Mouse (Mus musculus): ENCODE measurements around the gene Amigo3. TPM values are rescaled to one million over a fixed set of nuclear protein-coding genes. Genes with fewer than 3 reads are reported as not detected.
"Not testable (repeated sequence)": the region's sequence is repeated elsewhere in the genome, so short reads cannot be mapped to it uniquely, and the experiment has no call there.

The Amigo3 gene
- polyA plus RNA-seq (2015; fragmentation: Nextera tagmentation; extraction: Ambion mirVana) = 1.9 and 2.3 TPM in 2 replicates

DNA sequence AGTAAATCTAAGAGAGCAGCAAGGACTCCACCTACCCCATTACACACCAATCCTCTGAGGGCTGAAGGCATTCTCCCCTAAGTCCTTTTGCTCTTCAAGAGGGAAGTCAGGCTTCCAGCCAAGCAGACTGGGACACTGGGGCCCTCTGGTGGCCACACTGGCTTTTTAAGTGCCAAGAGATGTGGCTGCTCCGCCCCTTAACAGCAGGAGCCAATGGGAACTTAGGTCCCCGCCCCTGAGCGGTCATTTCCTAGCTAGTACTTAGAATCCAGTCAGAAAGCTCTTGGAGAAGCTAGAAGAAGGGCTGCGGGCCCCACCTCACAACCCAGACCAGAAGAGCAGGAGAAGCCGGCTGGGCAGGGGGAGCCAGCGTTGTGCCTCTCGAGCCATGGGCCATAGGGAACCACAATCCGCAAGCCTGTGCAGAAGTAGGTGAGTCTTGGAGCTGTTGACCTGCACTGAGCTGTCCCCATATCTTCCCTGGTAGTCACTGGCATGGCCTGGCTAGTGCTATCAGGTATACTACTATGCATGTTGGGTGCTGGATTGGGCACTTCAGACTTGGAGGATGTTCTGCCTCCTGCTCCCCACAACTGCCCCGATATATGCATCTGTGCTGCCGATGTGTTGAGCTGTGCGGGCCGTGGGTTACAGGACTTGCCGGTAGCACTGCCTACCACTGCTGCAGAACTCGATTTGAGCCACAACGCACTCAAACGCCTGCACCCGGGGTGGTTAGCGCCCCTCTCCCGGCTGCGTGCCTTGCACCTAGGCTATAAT lies at the start of gene Amigo3:
Amigo3 (plus strand) TSS at position 275 of the 780 bp plus-strand sequence.
- Histone ChIP-seq H3K4me3 (peak within 1 kb of the TSS; percentile 35), H3K27me3 (replicated peaks) (no peaks in the 10 kb centered on the region), H3K9ac (peak within 1 kb of the TSS; percentile 72), H3K36me3 (peaks cover 71% of the 10 kb centered on the region), H3K4me2 (peak within 1 kb of the TSS; percentile 63), H3K4me1 (peaks cover 34% of the 10 kb centered on the region), H3K27ac (replicated peaks) (peak within 1 kb of the TSS; percentile 53; the same call in 1 of the 2 replicates), H3K9me3 (no peaks in the 10 kb centered on the region)
- WGBS = 54% methylated on average over 20 of the region's 20 CpGs
- peak; percentile 10; the same call in 1 of the 2 replicates for ATAC-seq (ENCODE audit: extremely low read depth, insufficient number of reproducible peaks, low FRiP score, low TSS enrichment)

GRCm38 (mm10) chr9:108003531-108003890 lies 49.4 kb upstream of the Amigo3 start:
- ATAC-seq (ENCODE audit: extremely low read depth, insufficient number of reproducible peaks, low FRiP score, low TSS enrichment) = no peak
- Histone ChIP-seq H3K9ac (peak overlapping the region; percentile 99), H3K4me2 (peak overlapping the region; percentile 88), H3K4me1 (peaks cover 37% of the 10 kb centered on the region), H3K36me3 (no peaks in the 10 kb centered on the region), H3K4me3 (peak overlapping the region; percentile 99), H3K27ac (replicated peaks) (peak overlapping the region; percentile 97), H3K27me3 (replicated peaks) (no peaks in the 10 kb centered on the region), H3K9me3 (no peaks in the 10 kb centered on the region)
- 24% methylated on average over 8 of the region's 8 CpGs for WGBS

DNA sequence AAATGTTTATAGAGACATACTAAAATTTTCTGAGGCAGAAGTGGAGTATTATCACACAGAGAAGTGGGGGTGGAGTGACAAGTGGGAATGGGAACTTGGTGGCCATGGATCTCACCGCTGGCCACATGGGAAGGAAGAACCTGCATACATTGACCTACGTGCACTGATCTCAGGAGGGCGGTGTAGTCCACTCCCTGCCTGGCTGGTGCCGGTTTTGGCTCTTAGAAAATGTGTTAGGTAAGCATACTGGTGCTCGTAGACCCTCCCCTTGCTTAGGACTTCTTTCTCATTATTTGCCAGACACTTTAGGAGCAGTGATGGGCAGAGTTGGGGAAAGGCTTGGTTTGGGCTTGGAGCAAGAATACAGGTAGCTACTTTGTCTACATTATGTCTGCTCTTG lies 44.9 kb upstream of the Amigo3 start:
- Histone ChIP-seq H3K36me3 (peaks cover 12% of the 10 kb centered on the region), H3K27ac (replicated peaks) (no peak overlapping the region), H3K9me3 (no peaks in the 10 kb centered on the region), H3K4me2 (no peak overlapping the region), H3K4me3 (no peak overlapping the region), H3K27me3 (replicated peaks) (no peaks in the 10 kb centered on the region), H3K9ac (no peak overlapping the region), H3K4me1 (peaks cover 36% of the 10 kb centered on the region)
- 78% methylated on average over 5 of the region's 5 CpGs for WGBS
- ATAC-seq (ENCODE audit: extremely low read depth, insufficient number of reproducible peaks, low FRiP score, low TSS enrichment) = no peak

- Histone ChIP-seq H3K9me3 (no peaks in the 10 kb centered on the region), H3K4me3 (no peak overlapping the region), H3K36me3 (peaks cover 23% of the 10 kb centered on the region), H3K27me3 (replicated peaks) (no peaks in the 10 kb centered on the region), H3K27ac (replicated peaks) (no peak overlapping the region), H3K4me2 (no peak overlapping the region), H3K4me1 (peaks cover 19% of the 10 kb centered on the region), H3K9ac (no peak overlapping the region)
- no peak; the same call in 1 of the 2 replicates for ATAC-seq (ENCODE audit: extremely low read depth, insufficient number of reproducible peaks, low FRiP score, low TSS enrichment)
Observed at GRCm38 (mm10) chr9:108010385-108010784, 42.6 kb upstream of the Amigo3 start.

DNA sequence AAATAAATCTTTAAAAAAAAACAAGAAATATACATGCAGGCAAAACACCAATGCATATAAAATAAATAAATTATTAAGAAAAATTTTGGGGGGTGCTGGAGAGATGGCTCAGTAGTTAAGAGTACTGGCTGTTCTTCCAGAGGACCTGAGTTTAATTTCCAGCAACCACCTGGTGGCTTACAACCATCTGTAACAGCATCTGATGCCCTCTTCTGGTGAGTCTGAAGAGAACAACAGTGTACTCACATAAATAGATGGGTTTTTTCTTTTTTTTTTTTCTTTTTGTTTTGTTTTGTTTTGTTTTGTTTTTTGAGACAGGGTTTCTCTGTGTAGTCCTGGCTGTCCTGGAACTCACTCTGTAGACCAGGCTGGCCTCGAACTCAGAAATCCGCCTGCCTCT lies 39.4 kb upstream of the Amigo3 start:
- not testable (repeated sequence) for H3K27ac ChIP-seq (replicated peaks); H3K9me3 ChIP-seq; H3K27me3 ChIP-seq (replicated peaks); ATAC-seq (ENCODE audit: extremely low read depth, insufficient number of reproducible peaks, low FRiP score, low TSS enrichment); H3K9ac ChIP-seq; H3K4me3 ChIP-seq; H3K4me2 ChIP-seq; H3K4me1 ChIP-seq
- WGBS = 92% methylated on average over 2 of the region's 2 CpGs
- peaks cover 34% of the 10 kb centered on the region for H3K36me3 ChIP-seq

- Histone ChIP-seq H3K27me3 (replicated peaks) (no peaks in the 10 kb centered on the region), H3K36me3 (peaks cover 31% of the 10 kb centered on the region), H3K27ac (replicated peaks) (no peak overlapping the region), H3K4me2 (no peak overlapping the region), H3K9me3 (no peaks in the 10 kb centered on the region), H3K9ac (no peak overlapping the region), H3K4me3 (no peak overlapping the region), H3K4me1 (peaks cover 28% of the 10 kb centered on the region)
- ATAC-seq (ENCODE audit: extremely low read depth, insufficient number of reproducible peaks, low FRiP score, low TSS enrichment) = no peak
- WGBS = 74% methylated on average over 3 of the region's 3 CpGs
Observed at GRCm38 (mm10) chr9:108017127-108017526, 35.8 kb upstream of the Amigo3 start.

- WGBS = 83% methylated on average over 1 of the region's 1 CpGs
- H3K36me3 ChIP-seq = peaks cover 29% of the 10 kb centered on the region
- peak overlapping the region; percentile 71 for H3K27ac ChIP-seq (replicated peaks)
- ATAC-seq (ENCODE audit: extremely low read depth, insufficient number of reproducible peaks, low FRiP score, low TSS enrichment) = no peak
- no peak overlapping the region for H3K4me3 ChIP-seq
- H3K4me2 ChIP-seq = peak overlapping the region; percentile 52
- peaks cover 26% of the 10 kb centered on the region for H3K4me1 ChIP-seq
- H3K9me3 ChIP-seq = no peaks in the 10 kb centered on the region
- no peaks in the 10 kb centered on the region for H3K27me3 ChIP-seq (replicated peaks)
- H3K9ac ChIP-seq = no peak overlapping the region; the same call in 1 of the 2 replicates
Observed at GRCm38 (mm10) chr9:108020741-108021140, 32.2 kb upstream of the Amigo3 start.

GRCm38 (mm10) chr9:108023216-108023615 lies 29.7 kb upstream of the Amigo3 start:
- Histone ChIP-seq H3K4me1 (peaks cover 26% of the 10 kb centered on the region), H3K36me3 (peaks cover 46% of the 10 kb centered on the region), H3K9ac (no peak overlapping the region), H3K4me3 (no peak overlapping the region), H3K9me3 (peaks cover 5% of the 10 kb centered on the region; the same call in 1 of the 2 replicates), H3K27me3 (replicated peaks) (no peaks in the 10 kb centered on the region), H3K27ac (replicated peaks) (no peak overlapping the region), H3K4me2 (no peak overlapping the region)
- ATAC-seq (ENCODE audit: extremely low read depth, insufficient number of reproducible peaks, low FRiP score, low TSS enrichment) = no peak
- 89% methylated on average over 3 of the region's 3 CpGs for WGBS

- no peak overlapping the region for H3K9ac ChIP-seq
- no peak overlapping the region for H3K4me2 ChIP-seq
- ATAC-seq (ENCODE audit: extremely low read depth, insufficient number of reproducible peaks, low FRiP score, low TSS enrichment) = no peak
- peaks cover 5% of the 10 kb centered on the region; the same call in 1 of the 2 replicates for H3K9me3 ChIP-seq
- H3K4me3 ChIP-seq = no peak overlapping the region
- no peak overlapping the region for H3K27ac ChIP-seq (replicated peaks)
- 88% methylated on average over 3 of the region's 3 CpGs for WGBS
- H3K27me3 ChIP-seq (replicated peaks) = no peaks in the 10 kb centered on the region
- H3K36me3 ChIP-seq = peaks cover 58% of the 10 kb centered on the region
- peaks cover 7% of the 10 kb centered on the region for H3K4me1 ChIP-seq
Observed at GRCm38 (mm10) chr9:108026584-108026983, 26.4 kb upstream of the Amigo3 start.

DNA sequence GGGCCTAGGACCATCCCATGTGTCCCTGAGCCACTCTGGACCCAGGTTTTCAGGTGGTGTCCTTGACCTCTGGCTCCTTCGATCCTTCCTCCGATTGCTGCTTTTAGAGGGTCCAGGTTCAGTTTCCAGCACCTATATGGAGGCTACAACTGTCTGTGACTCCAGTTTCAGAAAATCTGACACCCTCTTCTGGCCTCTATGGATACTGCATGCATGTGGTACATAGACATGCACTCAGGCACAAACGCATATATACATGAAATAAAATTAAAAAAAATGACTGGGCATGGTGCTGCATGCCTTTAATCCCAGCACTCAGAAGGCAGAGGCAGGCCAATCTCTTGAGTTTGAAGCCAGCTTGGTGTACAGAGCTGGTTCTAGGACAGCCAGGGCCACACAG lies 25.1 kb upstream of the Amigo3 start:
- H3K4me3 ChIP-seq = no peak overlapping the region
- no peak overlapping the region for H3K27ac ChIP-seq (replicated peaks)
- H3K4me2 ChIP-seq = no peak overlapping the region
- WGBS = 96% methylated on average over 3 of the region's 3 CpGs
- peaks cover 5% of the 10 kb centered on the region; the same call in 1 of the 2 replicates for H3K9me3 ChIP-seq
- no peak overlapping the region for H3K9ac ChIP-seq
- ATAC-seq (ENCODE audit: extremely low read depth, insufficient number of reproducible peaks, low FRiP score, low TSS enrichment) = no peak
- no peaks in the 10 kb centered on the region for H3K4me1 ChIP-seq
- peaks cover 70% of the 10 kb centered on the region for H3K36me3 ChIP-seq
- no peaks in the 10 kb centered on the region for H3K27me3 ChIP-seq (replicated peaks)

DNA sequence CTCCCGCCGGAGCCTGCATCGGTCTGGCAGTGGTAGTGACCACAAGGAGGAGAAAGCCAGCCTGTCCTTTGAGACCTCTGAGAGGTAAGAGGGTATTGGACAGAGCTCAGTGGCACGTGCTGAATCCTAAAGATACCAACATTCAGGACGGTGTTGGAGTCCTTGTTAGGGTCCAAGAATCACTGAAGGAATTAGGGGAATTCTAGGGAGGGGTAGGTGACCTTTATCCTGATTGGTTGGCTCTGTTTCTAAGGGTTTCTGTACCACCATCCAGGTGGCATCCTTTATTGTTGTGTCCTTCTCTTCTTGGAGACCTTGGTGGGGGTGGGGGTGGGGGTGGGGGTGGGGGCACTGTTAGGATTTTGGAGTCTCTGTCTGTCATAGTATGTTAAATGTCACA lies 20.8 kb upstream of the Amigo3 start:
- Histone ChIP-seq H3K4me3 (no peak overlapping the region), H3K27me3 (replicated peaks) (no peaks in the 10 kb centered on the region), H3K4me2 (no peak overlapping the region), H3K9ac (no peak overlapping the region), H3K27ac (replicated peaks) (no peak overlapping the region), H3K9me3 (peaks cover 4% of the 10 kb centered on the region; the same call in 1 of the 2 replicates), H3K4me1 (no peaks in the 10 kb centered on the region), H3K36me3 (peaks cover 63% of the 10 kb centered on the region)
- no peak for ATAC-seq (ENCODE audit: extremely low read depth, insufficient number of reproducible peaks, low FRiP score, low TSS enrichment)
- 86% methylated on average over 5 of the region's 5 CpGs for WGBS

Measured in heart, embryonic 13.5 days (tissue).